Mouse (Mus musculus): ENCODE data around the gene Nup214. TPM values are rescaled to one million over a fixed set of nuclear protein-coding genes. Genes with fewer than 3 reads are reported as not detected.

Nup214 gene
- polyA plus RNA-seq, 1 experiment from 2014 or later: 103 TPM

DNA sequence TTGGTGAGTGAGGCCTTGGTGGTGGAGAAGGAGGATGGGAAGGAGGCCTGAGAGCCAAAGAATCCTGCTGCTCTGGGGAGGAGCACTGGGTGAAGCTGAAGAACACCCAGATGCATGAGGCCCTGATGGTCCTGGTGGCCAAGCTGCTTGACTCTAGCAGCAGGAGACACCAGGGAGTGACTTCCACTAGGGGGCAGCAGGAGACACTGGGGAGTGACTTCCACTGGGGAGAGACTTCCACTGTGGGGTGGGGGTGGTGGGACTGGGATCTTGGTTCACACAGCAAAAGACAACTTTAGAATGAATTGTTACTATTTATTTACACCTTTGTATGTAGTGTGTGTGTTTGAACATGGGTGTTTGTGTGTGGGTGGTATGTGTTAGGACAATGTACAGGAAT is 9.1 kb upstream of the Nup214 start:
- H3K4me1 ChIP-seq: peaks cover 33% of the 10 kb centered on the region
- no peak overlapping the region for H3K4me3 ChIP-seq
- no peaks in the 10 kb centered on the region for H3K9me3 ChIP-seq (replicated peaks)
- no peak overlapping the region for H3K9ac ChIP-seq
- H3K27me3 ChIP-seq: no peaks in the 10 kb centered on the region
- no peak for ATAC-seq
- H3K27ac ChIP-seq: no peak overlapping the region
- peaks cover 52% of the 10 kb centered on the region for H3K36me3 ChIP-seq (ENCODE audit: poor library complexity, severe bottlenecking)
- H3K4me2 ChIP-seq: no peak overlapping the region

DNA sequence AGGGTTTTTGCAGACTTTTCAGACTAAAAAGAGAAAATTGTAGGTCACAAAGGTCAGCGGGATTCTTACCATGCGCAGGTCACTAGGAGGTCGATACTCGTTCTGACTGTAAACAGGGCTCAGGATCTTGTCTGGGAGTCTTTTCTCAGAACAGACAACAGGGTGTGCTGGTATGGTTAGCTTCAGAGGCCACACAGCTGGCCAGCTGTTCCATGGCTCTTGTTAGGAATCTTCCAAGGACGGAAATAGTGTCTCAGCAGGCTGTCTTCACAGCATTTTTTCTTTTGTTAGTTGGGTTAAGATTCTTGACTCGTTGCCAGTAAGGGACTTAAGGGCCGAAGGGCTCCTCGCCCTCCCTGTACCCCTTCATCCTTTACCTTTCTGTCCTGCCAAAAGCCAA is 7.4 kb upstream of the Nup214 start:
- H3K27me3 ChIP-seq: no peaks in the 10 kb centered on the region
- no peak overlapping the region for H3K4me2 ChIP-seq
- no peak overlapping the region for H3K9ac ChIP-seq
- no peak for ATAC-seq
- peaks cover 24% of the 10 kb centered on the region for H3K4me1 ChIP-seq
- 79% methylated on average over 8 of the region's 8 CpGs for WGBS
- peaks cover 63% of the 10 kb centered on the region for H3K36me3 ChIP-seq (ENCODE audit: poor library complexity, severe bottlenecking)
- no peak overlapping the region for H3K4me3 ChIP-seq
- H3K9me3 ChIP-seq (replicated peaks): no peaks in the 10 kb centered on the region
- no peak overlapping the region for H3K27ac ChIP-seq

DNA sequence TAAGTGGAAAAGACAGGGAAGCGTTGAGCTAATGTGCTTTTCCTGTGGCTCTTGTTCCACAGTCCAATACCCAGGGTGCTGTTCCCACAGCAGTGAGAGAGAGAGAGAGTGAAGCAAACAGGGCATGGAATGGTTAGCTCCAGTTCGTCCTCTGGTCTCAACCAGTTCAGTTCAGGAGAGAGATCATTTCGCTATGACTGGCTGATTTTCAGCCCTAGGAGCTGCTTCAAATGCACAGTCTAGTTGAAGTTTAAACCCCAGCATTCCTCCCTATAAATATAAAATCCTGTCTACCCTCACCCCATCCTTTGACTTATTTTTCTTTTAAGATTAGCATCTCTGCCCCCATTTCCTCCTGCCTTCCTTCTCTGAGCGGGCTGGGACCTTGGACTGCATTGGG is 1.6 kb upstream of the Nup214 start:
- Histone ChIP-seq H3K4me2 (no peak overlapping the region), H3K36me3 (ENCODE audit: poor library complexity, severe bottlenecking) (peaks cover 62% of the 10 kb centered on the region), H3K4me3 (no peak overlapping the region), H3K4me1 (peaks cover 18% of the 10 kb centered on the region), H3K27ac (no peak overlapping the region), H3K27me3 (no peaks in the 10 kb centered on the region), H3K9me3 (replicated peaks) (no peaks in the 10 kb centered on the region), H3K9ac (no peak overlapping the region)
- no peak for ATAC-seq
- 94% methylated on average over 4 of the region's 4 CpGs for WGBS

DNA sequence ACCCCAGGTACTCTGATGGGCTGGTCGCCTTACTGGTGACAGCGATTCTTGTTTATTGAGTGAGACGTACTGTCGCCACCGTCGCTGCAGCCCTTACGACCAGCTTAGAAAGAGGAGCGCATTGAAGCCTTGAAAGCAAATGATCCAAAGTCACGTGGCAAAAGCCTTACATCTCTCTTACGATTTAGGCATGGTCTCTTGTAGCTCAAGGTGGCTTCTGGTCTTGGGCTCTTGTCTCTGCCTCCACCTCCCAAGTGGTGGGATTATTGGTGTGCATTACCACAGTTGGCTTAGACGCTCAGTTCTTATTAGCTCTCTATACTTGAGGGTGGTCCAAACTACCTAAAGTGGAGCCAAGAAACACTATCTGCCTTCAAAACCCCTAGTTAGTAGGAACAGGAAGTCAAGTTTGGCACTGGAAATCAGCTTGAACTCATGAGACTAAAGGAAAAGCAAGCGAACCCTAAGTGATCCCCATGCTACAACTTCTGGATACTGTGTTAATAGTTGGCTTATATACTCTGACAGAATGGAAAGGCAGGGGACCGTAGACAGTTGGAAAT is 654 bp downstream of the Nup214 start:
- Histone ChIP-seq H3K9ac (peak overlapping the region; percentile 91), H3K4me2 (peak overlapping the region; percentile 97), H3K9me3 (replicated peaks) (no peaks in the 10 kb centered on the region), H3K4me1 (peaks cover 18% of the 10 kb centered on the region), H3K36me3 (ENCODE audit: poor library complexity, severe bottlenecking) (peaks cover 63% of the 10 kb centered on the region), H3K27ac (no peak overlapping the region), H3K4me3 (peak overlapping the region; percentile 87), H3K27me3 (no peaks in the 10 kb centered on the region)
- ATAC-seq: no peak
- 10% methylated on average over 13 of the region's 13 CpGs for WGBS

DNA sequence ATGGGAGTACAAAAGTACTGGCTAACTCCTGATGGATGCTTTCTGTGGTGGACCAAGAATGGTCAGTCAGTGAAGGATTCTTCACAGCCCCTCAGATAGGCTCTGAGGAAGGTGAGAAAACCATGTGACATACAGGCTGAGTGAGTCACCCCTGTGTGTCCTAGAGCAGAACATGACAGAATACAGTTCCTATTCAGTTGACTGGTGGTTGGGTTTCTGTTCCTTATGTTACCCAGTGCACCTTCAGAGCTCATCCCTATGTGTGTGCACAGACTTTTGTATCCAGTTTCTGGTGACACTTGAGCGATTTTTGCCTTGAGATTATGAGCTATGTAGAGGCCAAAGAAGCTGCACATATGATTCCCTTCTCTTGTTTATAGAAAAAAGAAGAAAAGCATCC is 13.5 kb downstream of the Nup214 start:
- Histone ChIP-seq H3K27me3 (no peaks in the 10 kb centered on the region), H3K36me3 (ENCODE audit: poor library complexity, severe bottlenecking) (peaks cover 99% of the 10 kb centered on the region), H3K27ac (no peak overlapping the region), H3K4me1 (no peaks in the 10 kb centered on the region), H3K9me3 (replicated peaks) (no peaks in the 10 kb centered on the region), H3K4me2 (no peak overlapping the region), H3K9ac (no peak overlapping the region), H3K4me3 (no peak overlapping the region)
- 94% methylated on average over 1 of the region's 1 CpGs for WGBS
- ATAC-seq: no peak

DNA sequence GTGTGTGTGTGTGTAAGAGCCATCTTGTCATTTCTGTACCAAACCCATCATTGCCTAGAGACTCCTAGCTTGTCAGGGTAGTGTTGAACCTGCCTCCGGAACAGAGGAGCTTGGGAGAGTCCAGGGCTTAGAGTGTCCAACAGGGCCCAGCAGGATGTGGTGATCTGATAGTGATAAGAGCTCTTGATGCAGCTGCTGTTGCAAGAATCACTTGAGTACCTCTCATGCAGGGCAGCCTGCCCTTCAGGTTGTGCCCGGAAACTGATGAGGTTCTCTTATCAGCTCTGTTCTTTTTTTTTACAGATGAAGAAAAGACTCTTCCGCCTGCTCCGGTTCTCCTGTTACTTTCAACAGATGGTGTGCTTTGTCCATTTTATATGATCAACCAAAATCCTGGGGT is 16.7 kb downstream of the Nup214 start:
- no peaks in the 10 kb centered on the region for H3K9me3 ChIP-seq (replicated peaks)
- no peak overlapping the region for H3K4me2 ChIP-seq
- H3K27ac ChIP-seq: no peak overlapping the region
- WGBS: 94% methylated on average over 4 of the region's 4 CpGs
- H3K4me3 ChIP-seq: no peak overlapping the region
- no peak overlapping the region for H3K9ac ChIP-seq
- peaks cover 97% of the 10 kb centered on the region for H3K36me3 ChIP-seq (ENCODE audit: poor library complexity, severe bottlenecking)
- no peak for ATAC-seq
- H3K4me1 ChIP-seq: no peaks in the 10 kb centered on the region
- no peaks in the 10 kb centered on the region for H3K27me3 ChIP-seq

DNA sequence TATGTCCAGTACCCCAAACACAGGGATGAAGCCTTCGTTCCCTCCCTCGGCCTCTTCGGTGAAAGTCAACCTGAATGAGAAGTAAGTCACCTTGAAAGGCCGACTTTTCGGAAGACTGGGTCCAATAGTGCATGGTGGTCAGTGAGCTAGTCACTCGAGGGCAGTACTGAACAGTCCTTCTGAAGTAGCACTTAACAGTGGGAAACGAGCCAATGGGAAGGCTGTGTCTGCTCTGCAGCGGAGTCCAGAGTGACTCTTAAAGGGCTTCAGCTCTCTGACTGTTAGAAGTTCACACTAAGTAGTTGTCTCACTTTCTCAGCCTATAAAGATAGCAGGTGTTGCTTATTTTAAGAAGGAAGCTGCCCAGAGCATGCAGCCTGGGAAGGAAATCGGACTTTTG is 20.7 kb downstream of the Nup214 start:
- Histone ChIP-seq H3K27ac (no peak overlapping the region), H3K36me3 (ENCODE audit: poor library complexity, severe bottlenecking) (peaks cover 93% of the 10 kb centered on the region), H3K4me1 (no peaks in the 10 kb centered on the region), H3K4me2 (no peak overlapping the region), H3K9ac (no peak overlapping the region), H3K27me3 (no peaks in the 10 kb centered on the region), H3K9me3 (replicated peaks) (no peaks in the 10 kb centered on the region), H3K4me3 (no peak overlapping the region)
- 94% methylated on average over 9 of the region's 9 CpGs for WGBS
- no peak for ATAC-seq

DNA sequence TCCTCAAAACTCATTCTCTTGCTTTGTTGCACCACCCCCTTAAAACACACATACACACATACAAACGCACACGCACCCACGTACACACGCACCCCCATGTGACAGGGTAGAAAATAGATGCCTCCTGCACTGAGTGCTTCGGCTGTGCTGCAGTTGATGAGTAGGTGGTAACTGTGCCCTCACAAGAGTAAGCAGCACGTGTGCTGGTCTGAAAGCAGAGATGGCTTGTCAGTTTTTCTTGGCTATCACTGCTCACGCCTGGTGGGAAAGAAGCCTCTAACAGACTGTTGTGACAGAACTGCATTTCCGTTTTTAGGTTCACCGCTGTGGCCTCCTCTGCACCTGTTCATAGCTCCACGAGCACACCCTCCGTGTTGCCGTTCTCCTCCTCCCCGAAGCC is 21.8 kb downstream of the Nup214 start:
- Histone ChIP-seq H3K36me3 (ENCODE audit: poor library complexity, severe bottlenecking) (peaks cover 90% of the 10 kb centered on the region), H3K27ac (no peak overlapping the region)
- no peak for ATAC-seq

DNA sequence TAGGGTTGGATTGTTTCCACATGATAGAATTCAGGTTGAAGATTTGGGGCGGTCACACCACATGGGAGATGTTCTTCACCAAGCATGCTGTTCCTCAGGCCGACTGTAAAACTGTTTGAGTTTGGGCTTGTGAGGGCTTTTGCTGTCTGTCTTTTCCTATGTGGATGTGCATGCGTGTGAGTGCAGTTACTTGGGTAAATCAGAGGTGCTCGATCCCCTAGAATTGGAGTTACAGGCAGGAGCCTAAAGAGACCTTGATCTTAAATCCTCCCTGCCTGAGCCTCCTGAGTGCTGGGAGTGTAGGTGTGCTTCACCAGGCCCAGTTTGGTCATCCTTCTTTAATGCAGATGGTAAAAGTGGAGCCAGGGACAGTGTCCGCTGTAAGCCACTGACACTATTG is 23.3 kb downstream of the Nup214 start:
- H3K4me1 ChIP-seq: no peaks in the 10 kb centered on the region
- no peak overlapping the region for H3K4me2 ChIP-seq

More for the DNA sequence above, 21.8 kb downstream of the Nup214 start:
- Histone ChIP-seq H3K4me3 (no peak overlapping the region), H3K9ac (no peak overlapping the region), H3K4me1 (no peaks in the 10 kb centered on the region), H3K9me3 (replicated peaks) (no peaks in the 10 kb centered on the region), H3K27me3 (no peaks in the 10 kb centered on the region), H3K4me2 (no peak overlapping the region)
- 96% methylated on average over 13 of the region's 13 CpGs for WGBS

DNA sequence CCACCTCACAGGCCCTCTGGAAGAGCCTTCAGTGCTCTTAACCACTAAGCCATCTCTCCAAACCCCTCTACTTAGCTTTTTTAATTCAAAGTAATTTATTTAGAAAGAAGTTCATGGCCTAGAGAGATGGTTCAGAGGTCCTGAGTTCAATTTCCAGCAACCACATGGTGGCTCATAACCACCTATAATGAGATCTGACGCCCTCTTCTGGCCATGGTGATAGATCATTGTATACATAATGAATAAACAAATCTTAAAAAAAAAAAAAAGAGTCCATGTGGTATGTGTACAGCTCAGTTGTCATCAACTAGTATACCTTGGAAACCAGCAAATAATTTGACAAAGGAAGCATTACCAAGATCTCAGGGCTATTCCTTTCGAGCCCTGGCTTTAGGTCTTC is 24.2 kb downstream of the Nup214 start:
- Histone ChIP-seq H3K36me3 (ENCODE audit: poor library complexity, severe bottlenecking) (peaks cover 83% of the 10 kb centered on the region), H3K4me3 (no peak overlapping the region), H3K4me2 (no peak overlapping the region), H3K9ac (no peak overlapping the region), H3K27ac (no peak overlapping the region), H3K9me3 (replicated peaks) (no peaks in the 10 kb centered on the region), H3K27me3 (no peaks in the 10 kb centered on the region), H3K4me1 (no peaks in the 10 kb centered on the region)
- no peak for ATAC-seq
- WGBS: 79% methylated on average over 2 of the region's 2 CpGs

More for the DNA sequence above, 23.3 kb downstream of the Nup214 start:
- H3K9me3 ChIP-seq (replicated peaks): no peaks in the 10 kb centered on the region
- no peak for ATAC-seq
- H3K36me3 ChIP-seq (ENCODE audit: poor library complexity, severe bottlenecking): peaks cover 83% of the 10 kb centered on the region
- no peaks in the 10 kb centered on the region for H3K27me3 ChIP-seq
- WGBS: 94% methylated on average over 5 of the region's 5 CpGs
- H3K27ac ChIP-seq: no peak overlapping the region
- H3K9ac ChIP-seq: no peak overlapping the region
- no peak overlapping the region for H3K4me3 ChIP-seq

DNA sequence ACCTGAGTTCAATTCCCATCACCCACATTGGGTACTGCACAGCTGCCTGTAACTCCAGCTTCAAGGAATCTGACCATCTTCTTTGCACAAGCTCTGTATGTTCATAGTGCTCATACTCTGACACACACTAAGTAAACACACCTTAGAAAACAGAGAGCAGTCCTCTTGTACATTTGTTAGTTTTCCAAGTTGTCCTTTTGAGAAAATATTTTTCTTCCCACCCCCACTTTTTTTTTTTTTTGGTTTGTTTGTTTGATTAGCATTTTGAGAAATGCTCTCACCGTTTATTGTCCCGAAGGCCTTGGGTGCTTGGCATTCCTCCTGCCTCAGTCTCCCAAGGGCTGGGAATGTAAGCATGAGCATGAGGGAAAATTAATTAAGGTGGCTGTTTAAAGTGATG is 34.1 kb downstream of the Nup214 start:
- Histone ChIP-seq H3K27me3 (no peaks in the 10 kb centered on the region), H3K9me3 (replicated peaks) (no peaks in the 10 kb centered on the region), H3K9ac (no peak overlapping the region), H3K4me1 (no peaks in the 10 kb centered on the region), H3K4me3 (no peak overlapping the region), H3K36me3 (ENCODE audit: poor library complexity, severe bottlenecking) (peaks cover 92% of the 10 kb centered on the region), H3K4me2 (no peak overlapping the region), H3K27ac (no peak overlapping the region)
- no peak for ATAC-seq
- 95% methylated on average over 2 of the region's 2 CpGs for WGBS

DNA sequence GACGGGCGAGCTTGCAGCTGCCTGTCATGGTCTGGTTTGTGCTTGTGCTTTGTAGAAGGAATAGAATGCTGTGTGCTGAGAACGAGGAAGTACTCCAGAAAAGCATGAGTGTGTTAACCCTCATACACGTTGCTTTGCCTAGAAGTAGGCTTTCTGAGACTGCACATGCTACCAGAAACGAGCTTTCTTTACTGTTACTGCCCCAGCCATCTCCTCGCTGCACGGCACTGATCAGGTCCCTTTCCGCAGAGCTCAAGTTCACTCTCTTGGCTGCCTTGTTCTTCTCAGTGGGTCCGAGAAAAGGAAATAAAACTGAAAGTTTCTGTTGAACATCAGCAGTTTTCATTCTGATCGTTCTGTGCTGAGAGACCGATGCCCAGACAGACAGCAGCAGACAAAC is 34.5 kb downstream of the Nup214 start:
- 95% methylated on average over 11 of the region's 11 CpGs for WGBS
- H3K9me3 ChIP-seq (replicated peaks): no peaks in the 10 kb centered on the region

DNA sequence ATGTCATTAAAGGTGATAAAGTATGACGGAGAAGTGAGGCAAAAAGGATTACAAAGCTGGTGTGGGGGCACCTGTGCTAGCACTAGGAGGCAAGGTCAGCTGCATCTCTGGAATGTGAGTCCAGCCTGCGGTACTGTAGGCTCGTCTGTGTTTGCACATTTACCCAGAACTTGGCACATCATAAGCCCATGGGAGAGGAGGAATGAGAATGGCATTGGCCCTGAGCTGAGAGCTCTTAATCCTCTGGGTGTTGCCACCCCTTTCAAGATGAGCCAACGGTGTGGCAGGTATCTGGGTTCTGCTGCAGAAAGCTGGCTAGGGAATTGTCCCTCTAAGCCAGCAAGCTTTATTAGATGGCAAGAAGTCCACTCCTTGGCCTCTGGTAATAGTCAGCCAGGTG is 45.5 kb downstream of the Nup214 start:
- Histone ChIP-seq H3K27ac (no peak overlapping the region), H3K36me3 (ENCODE audit: poor library complexity, severe bottlenecking) (peaks cover 98% of the 10 kb centered on the region), H3K27me3 (no peaks in the 10 kb centered on the region), H3K4me1 (no peaks in the 10 kb centered on the region), H3K4me2 (no peak overlapping the region), H3K9me3 (replicated peaks) (no peaks in the 10 kb centered on the region), H3K9ac (no peak overlapping the region), H3K4me3 (no peak overlapping the region)
- ATAC-seq: no peak
- 93% methylated on average over 4 of the region's 4 CpGs for WGBS

More for the DNA sequence above, 34.5 kb downstream of the Nup214 start:
- H3K4me2 ChIP-seq: no peak overlapping the region
- H3K9ac ChIP-seq: no peak overlapping the region
- peaks cover 92% of the 10 kb centered on the region for H3K36me3 ChIP-seq (ENCODE audit: poor library complexity, severe bottlenecking)
- H3K27me3 ChIP-seq: no peaks in the 10 kb centered on the region
- ATAC-seq: no peak
- no peak overlapping the region for H3K4me3 ChIP-seq
- no peak overlapping the region for H3K27ac ChIP-seq
- H3K4me1 ChIP-seq: no peaks in the 10 kb centered on the region

Data from forebrain, embryonic 13.5 days (tissue).